Mouse (Mus musculus) spleen, adult 2 months (tissue): ENCODE results near the gene Tmem52.

Experiments
- CTCF ChIP-seq: fragments of 200-500 bp; IDR thresholded peaks from 2 replicates; pipeline ENCODE4 v1.5.1; 2011; ENCODE audit warnings: mild to moderate bottlenecking, inconsistent platforms; ENCODE audit not compliant: insufficient read depth, insufficient read length, insufficient replicate concordance; ENCODE audit errors: extremely low read depth
- POLR2A ChIP-seq: fragments of 200-500 bp; IDR thresholded peaks from 2 replicates; pipeline ENCODE4 v1.6.1; 2011; ENCODE audit warnings: low read depth, low read length, inconsistent platforms

DNA sequence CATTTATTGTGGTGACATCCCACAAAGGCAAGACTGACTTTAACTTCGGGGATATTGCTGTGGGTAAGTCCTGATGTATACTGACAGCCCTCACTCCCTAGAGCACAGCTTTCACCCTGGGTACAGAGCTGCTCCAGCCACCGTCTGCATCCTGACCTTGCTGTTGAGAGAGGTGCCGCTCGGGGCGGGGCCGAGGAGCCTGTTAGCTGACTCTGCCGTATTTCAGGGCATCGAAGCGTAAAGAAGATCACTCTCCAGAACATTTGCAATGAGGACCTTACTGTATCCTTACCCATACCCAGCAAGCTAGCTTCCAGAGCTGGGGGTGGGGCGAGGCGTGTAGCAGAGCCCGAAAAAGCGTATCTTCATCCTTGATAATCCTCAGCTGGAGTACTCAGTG is 5.9 kb upstream of the Tmem52 start:
- TF ChIP-seq CTCF (no peak), POLR2A (no peak)
